Mouse (Mus musculus): ENCODE measurements around the gene H2-Q4. TPM values are rescaled to one million over a fixed set of nuclear protein-coding genes. Genes with fewer than 3 reads are reported as not detected.
"Not testable (repeated sequence)": the region's sequence is repeated elsewhere in the genome, so short reads cannot be mapped to it uniquely, and the experiment has no call there.

Gene H2-Q4
- total and polyA plus RNA-seq, 2 experiments from 2014 or later = 1.2 to 5.3 TPM

GRCm38 (mm10) chr17:35413057-35413456, 33.6 kb downstream of the H2-Q4 start:
- H3K36me3 ChIP-seq (ENCODE audit: insufficient read depth, low read length); H3K27ac ChIP-seq; H3K4me1 ChIP-seq (ENCODE audit: insufficient read depth, low read length); DNase-seq (ENCODE audit: low spot score); H3K27me3 ChIP-seq (ENCODE audit: insufficient read depth, low read length); H3K4me2 ChIP-seq (ENCODE audit: low read depth, low read length); H3K9ac ChIP-seq (replicated peaks; ENCODE audit: low read length); H3K4me3 ChIP-seq (ENCODE audit: low read length); H3K9me3 ChIP-seq (ENCODE audit: low read length); ATAC-seq: not testable (repeated sequence)
- WGBS = no CpG with 5 or more reads among the region's 1 CpGs

- not testable (repeated sequence) for H3K36me3 ChIP-seq (ENCODE audit: insufficient read depth, low read length); H3K4me2 ChIP-seq (ENCODE audit: low read depth, low read length); H3K4me1 ChIP-seq (ENCODE audit: insufficient read depth, low read length); H3K9me3 ChIP-seq (ENCODE audit: low read length); DNase-seq (ENCODE audit: low spot score); H3K9ac ChIP-seq (replicated peaks; ENCODE audit: low read length); H3K27ac ChIP-seq; H3K4me3 ChIP-seq (ENCODE audit: low read length); H3K27me3 ChIP-seq (ENCODE audit: insufficient read depth, low read length)
- WGBS = 51% methylated on average over 3 of the region's 10 CpGs
- peak; percentile 71 for ATAC-seq
Observed at GRCm38 (mm10) chr17:35415273-35416129, 36.1 kb downstream of the H2-Q4 start.

GRCm38 (mm10) chr17:35418772-35419171, 39.4 kb downstream of the H2-Q4 start:
- Histone ChIP-seq H3K9ac (replicated peaks; ENCODE audit: low read length) (no peak overlapping the region), H3K27me3 (ENCODE audit: insufficient read depth, low read length) (no peaks in the 10 kb centered on the region), H3K4me3 (ENCODE audit: low read length) (no peak overlapping the region), H3K4me1 (ENCODE audit: insufficient read depth, low read length) (no peaks in the 10 kb centered on the region), H3K9me3 (ENCODE audit: low read length) (no peaks in the 10 kb centered on the region), H3K27ac (no peak overlapping the region), H3K4me2 (ENCODE audit: low read depth, low read length) (no peak overlapping the region), H3K36me3 (ENCODE audit: insufficient read depth, low read length) (no peaks in the 10 kb centered on the region)
- 79% methylated on average over 7 of the region's 7 CpGs for WGBS
- no peak for TF ChIP-seq CTCF (IDR thresholded peaks at IDR 0.05; ENCODE audit: low read depth)
- DNase-seq (ENCODE audit: low spot score) = no peak
- ATAC-seq = no peak

GRCm38 (mm10) chr17:35419564-35419963, 40.1 kb downstream of the H2-Q4 start:
- not testable (repeated sequence) for H3K9ac ChIP-seq (replicated peaks; ENCODE audit: low read length)

GRCm38 (mm10) chr17:35420206-35420810, 40.9 kb downstream of the H2-Q4 start:
- peak; percentile 84 for TF ChIP-seq CTCF (IDR thresholded peaks at IDR 0.05; ENCODE audit: low read depth)
- WGBS = 19% methylated on average over 11 of the region's 11 CpGs

More at GRCm38 (mm10) chr17:35419564-35419963, 40.1 kb downstream of the H2-Q4 start:
- not testable (repeated sequence) for H3K9me3 ChIP-seq (ENCODE audit: low read length); ATAC-seq; H3K4me3 ChIP-seq (ENCODE audit: low read length); H3K4me1 ChIP-seq (ENCODE audit: insufficient read depth, low read length); DNase-seq (ENCODE audit: low spot score); H3K27me3 ChIP-seq (ENCODE audit: insufficient read depth, low read length); H3K36me3 ChIP-seq (ENCODE audit: insufficient read depth, low read length); H3K4me2 ChIP-seq (ENCODE audit: low read depth, low read length); H3K27ac ChIP-seq
- 68% methylated on average over 4 of the region's 4 CpGs for WGBS

GRCm38 (mm10) chr17:35421331-35421730, 41.9 kb downstream of the H2-Q4 start:
- H3K36me3 ChIP-seq (ENCODE audit: insufficient read depth, low read length); ATAC-seq; H3K27me3 ChIP-seq (ENCODE audit: insufficient read depth, low read length); H3K4me1 ChIP-seq (ENCODE audit: insufficient read depth, low read length); H3K4me2 ChIP-seq (ENCODE audit: low read depth, low read length); H3K9ac ChIP-seq (replicated peaks; ENCODE audit: low read length); H3K4me3 ChIP-seq (ENCODE audit: low read length); H3K27ac ChIP-seq; DNase-seq (ENCODE audit: low spot score); H3K9me3 ChIP-seq (ENCODE audit: low read length): not testable (repeated sequence)
- WGBS = 84% methylated on average over 4 of the region's 4 CpGs

More at GRCm38 (mm10) chr17:35420206-35420810, 40.9 kb downstream of the H2-Q4 start:
- not testable (repeated sequence) for ATAC-seq; H3K27ac ChIP-seq; H3K4me3 ChIP-seq (ENCODE audit: low read length); H3K9me3 ChIP-seq (ENCODE audit: low read length); H3K4me1 ChIP-seq (ENCODE audit: insufficient read depth, low read length); H3K27me3 ChIP-seq (ENCODE audit: insufficient read depth, low read length); H3K4me2 ChIP-seq (ENCODE audit: low read depth, low read length); H3K9ac ChIP-seq (replicated peaks; ENCODE audit: low read length); H3K36me3 ChIP-seq (ENCODE audit: insufficient read depth, low read length)
- peak; percentile 68 for DNase-seq (ENCODE audit: low spot score)

- H3K27ac ChIP-seq; H3K4me2 ChIP-seq (ENCODE audit: low read depth, low read length); H3K9ac ChIP-seq (replicated peaks; ENCODE audit: low read length); H3K4me3 ChIP-seq (ENCODE audit: low read length); DNase-seq (ENCODE audit: low spot score); H3K9me3 ChIP-seq (ENCODE audit: low read length); H3K4me1 ChIP-seq (ENCODE audit: insufficient read depth, low read length); H3K36me3 ChIP-seq (ENCODE audit: insufficient read depth, low read length); ATAC-seq; H3K27me3 ChIP-seq (ENCODE audit: insufficient read depth, low read length): not testable (repeated sequence)
- WGBS = 90% methylated on average over 5 of the region's 5 CpGs
Observed at GRCm38 (mm10) chr17:35422360-35422759, 42.9 kb downstream of the H2-Q4 start.

GRCm38 (mm10) chr17:35423131-35423810, 43.9 kb downstream of the H2-Q4 start:
- not testable (repeated sequence) for H3K27me3 ChIP-seq (ENCODE audit: insufficient read depth, low read length); H3K36me3 ChIP-seq (ENCODE audit: insufficient read depth, low read length); ATAC-seq; H3K9me3 ChIP-seq (ENCODE audit: low read length); H3K4me1 ChIP-seq (ENCODE audit: insufficient read depth, low read length); H3K27ac ChIP-seq; H3K4me2 ChIP-seq (ENCODE audit: low read depth, low read length); H3K9ac ChIP-seq (replicated peaks; ENCODE audit: low read length); DNase-seq (ENCODE audit: low spot score); H3K4me3 ChIP-seq (ENCODE audit: low read length)
- WGBS = 80% methylated on average over 3 of the region's 3 CpGs

- ATAC-seq; H3K27me3 ChIP-seq (ENCODE audit: insufficient read depth, low read length); DNase-seq (ENCODE audit: low spot score): not testable (repeated sequence)
Observed at GRCm38 (mm10) chr17:35424106-35424505, 44.7 kb downstream of the H2-Q4 start.

More at GRCm38 (mm10) chr17:35424106-35424505, 44.7 kb downstream of the H2-Q4 start:
- H3K9me3 ChIP-seq (ENCODE audit: low read length); H3K27ac ChIP-seq; H3K4me1 ChIP-seq (ENCODE audit: insufficient read depth, low read length); H3K4me3 ChIP-seq (ENCODE audit: low read length); H3K4me2 ChIP-seq (ENCODE audit: low read depth, low read length); H3K9ac ChIP-seq (replicated peaks; ENCODE audit: low read length); H3K36me3 ChIP-seq (ENCODE audit: insufficient read depth, low read length): not testable (repeated sequence)
- 92% methylated on average over 3 of the region's 3 CpGs for WGBS
